Mouse (Mus musculus): ENCODE measurements around the gene Tomt.

Gene Tomt

GRCm38 (mm10) chr7:101900331-101901097, 5.6 kb downstream of the Tomt start:
- no peak for DNase-seq

- DNase-seq: peak; percentile 98
These were observed 9.8 kb downstream of the Tomt start for GRCm38 (mm10) chr7:101896104-101897066.

GRCm38 (mm10) chr7:101895695-101896094, 10.5 kb downstream of the Tomt start:
- DNase-seq: peak; percentile 30

- DNase-seq: no peak
These were observed 17.7 kb downstream of the Tomt start for GRCm38 (mm10) chr7:101888460-101888859.

- DNase-seq: no peak
These were observed 19.9 kb downstream of the Tomt start for GRCm38 (mm10) chr7:101886274-101886673.

- no peak for DNase-seq
These were observed 22.0 kb downstream of the Tomt start for GRCm38 (mm10) chr7:101884160-101884559.

GRCm38 (mm10) chr7:101882413-101883154, 23.6 kb downstream of the Tomt start:
- no peak for DNase-seq

- no peak for DNase-seq
These were observed 25.3 kb downstream of the Tomt start for GRCm38 (mm10) chr7:101880855-101881254.

- DNase-seq: no peak
These were observed 30.2 kb downstream of the Tomt start for GRCm38 (mm10) chr7:101875978-101876377.

- DNase-seq: no peak
These were observed 34.9 kb downstream of the Tomt start for GRCm38 (mm10) chr7:101871296-101871695.

GRCm38 (mm10) chr7:101870629-101871028, 35.5 kb downstream of the Tomt start, which contains the start of gene Folr1:
Gene Folr1, minus strand, starts transcription at chr7:101870788.
- no peak for DNase-seq

GRCm38 (mm10) chr7:101869163-101869500, 37.0 kb downstream of the Tomt start:
- DNase-seq: no peak

- DNase-seq: no peak
These were observed 37.7 kb downstream of the Tomt start for GRCm38 (mm10) chr7:101868241-101869162.

GRCm38 (mm10) chr7:101867482-101867881, 38.7 kb downstream of the Tomt start:
- DNase-seq: no peak

GRCm38 (mm10) chr7:101866491-101867265, 39.5 kb downstream of the Tomt start:
- DNase-seq: no peak

GRCm38 (mm10) chr7:101863415-101863814, 42.7 kb downstream of the Tomt start, which contains the start of gene Anapc15:
Gene Anapc15, plus strand, starts transcription at chr7:101863715.
- no peak for DNase-seq

- no peak for DNase-seq
These were observed 43.9 kb downstream of the Tomt start for GRCm38 (mm10) chr7:101862291-101862690.

GRCm38 (mm10) chr7:101860978-101861377, 45.2 kb downstream of the Tomt start:
- no peak for DNase-seq

- DNase-seq: no peak
These were observed 47.8 kb downstream of the Tomt start for GRCm38 (mm10) chr7:101858362-101858761.

GRCm38 (mm10) chr7:101857094-101857493, 49.1 kb downstream of the Tomt start, which contains the start of gene Folr2:
Gene Folr2, minus strand, starts transcription at chr7:101857194.
- DNase-seq: no peak

GRCm38 (mm10) chr7:101853816-101854215, 52.3 kb downstream of the Tomt start:
- no peak for DNase-seq

Data from cerebellum, adult 11-12 months (tissue).